Mouse (Mus musculus) myocyte (in vitro differentiated cells): ENCODE measurements around the gene Cntrob.

Experiments
- CEBPB ChIP-seq: IDR thresholded peaks from 2 replicates; pipeline ENCODE4 v1.6.1; 2011; ENCODE audit warnings: mild to moderate bottlenecking, moderate library complexity; ENCODE audit not compliant: poor library complexity, insufficient read depth, severe bottlenecking
- E2F4 ChIP-seq: IDR thresholded peaks from one replicate; pipeline ENCODE4 v1.6.1; 2011; ENCODE audit warnings: mild to moderate bottlenecking, control low read depth, moderate library complexity; ENCODE audit not compliant: insufficient read depth
- MAX ChIP-seq: IDR thresholded peaks from one replicate; pipeline ENCODE4 v1.6.1; 2011; ENCODE audit warnings: low read depth, mild to moderate bottlenecking, control low read depth
- MYOD1 ChIP-seq, 3 experiments: IDR thresholded peaks; one replicate each; pipeline ENCODE4 v1.6.1; 2011; ENCODE audit warnings: control low read depth in 2 of 3, low read depth in 2 of 3, mild to moderate bottlenecking in 2 of 3, moderate library complexity in 1 of 3; ENCODE audit not compliant: insufficient read length in 2 of 3, control insufficient read depth in 1 of 3
- MYOG ChIP-seq, 3 experiments: IDR thresholded peaks; one replicate each; pipeline ENCODE4 v1.6.1; 2011; ENCODE audit warnings: control low read depth in 2 of 3, low read depth in 2 of 3, mild to moderate bottlenecking in 2 of 3; ENCODE audit not compliant: insufficient read length in 2 of 3, control insufficient read depth in 1 of 3, insufficient read depth in 1 of 3
- POLR2A ChIP-seq: IDR thresholded peaks from one replicate; pipeline ENCODE4 v1.6.1; 2011; ENCODE audit warnings: low read depth, mild to moderate bottlenecking, control low read depth, moderate library complexity; ENCODE audit not compliant: insufficient read length
- POLR2AphosphoS2 ChIP-seq: IDR thresholded peaks from one replicate; pipeline ENCODE4 v1.6.1; 2011; ENCODE audit warnings: low read depth, control low read depth; ENCODE audit not compliant: insufficient read length
- REST ChIP-seq: IDR thresholded peaks from one replicate; pipeline ENCODE4 v1.6.1; 2011; ENCODE audit warnings: mild to moderate bottlenecking, control low read depth, moderate library complexity; ENCODE audit not compliant: insufficient read depth, insufficient read length
- SRF ChIP-seq: IDR thresholded peaks from one replicate; pipeline ENCODE4 v1.6.1; 2011; ENCODE audit warnings: low read depth; ENCODE audit not compliant: control insufficient read depth, insufficient read length
- TCF12 ChIP-seq: IDR thresholded peaks from one replicate; pipeline ENCODE4 v1.6.1; 2011; ENCODE audit warnings: mild to moderate bottlenecking, control low read depth; ENCODE audit not compliant: poor library complexity, insufficient read depth, severe bottlenecking
- TCF3 ChIP-seq: IDR thresholded peaks from one replicate; pipeline ENCODE4 v1.6.1; 2011; ENCODE audit warnings: low read depth, control low read depth; ENCODE audit not compliant: insufficient read length
- USF1 ChIP-seq: IDR thresholded peaks from one replicate; pipeline ENCODE4 v1.6.1; 2011; ENCODE audit warnings: low read depth, mild to moderate bottlenecking, control low read depth, moderate library complexity

- TF ChIP-seq USF1 = no peak
- no peak for TF ChIP-seq E2F4
- no peak for TF ChIP-seq POLR2A
- TF ChIP-seq TCF12 = no peak
- no peak for TF ChIP-seq MAX
- no peak for TF ChIP-seq MYOD1 (IDR thresholded peaks at IDR 0.05; ENCODE audit: control insufficient read depth in 1 of 3, insufficient read length in 2 of 3, low read depth in 2 of 3)
- TF ChIP-seq TCF3 = no peak
- no peak for TF ChIP-seq POLR2AphosphoS2
- TF ChIP-seq SRF = no peak
- no peak for TF ChIP-seq REST
- TF ChIP-seq CEBPB = no peak
- TF ChIP-seq MYOG (IDR thresholded peaks at IDR 0.05; ENCODE audit: control insufficient read depth in 1 of 3, insufficient read depth in 1 of 3, insufficient read length in 2 of 3, low read depth in 2 of 3) = no peak
These were observed 56.2 kb downstream of the Cntrob start for GRCm38 (mm10) chr11:69267341-69267740.
